Mouse (Mus musculus) kidney, embryonic 16.5 days (tissue): ENCODE data around the gene Wbp1. TPM values are rescaled to one million over a fixed set of nuclear protein-coding genes. Genes with fewer than 3 reads are reported as not detected.

Experiments used
- ATAC-seq: fragments of 200-750 bp; cut with Nextera tagmentation; 2 replicates; pipeline ENCODE4 v1.8.0; 2017; ENCODE audit warnings: moderate TSS enrichment; ENCODE audit not compliant: low FRiP score, low TSS enrichment
- H3K27ac ChIP-seq: fragments of 300-500 bp; sonication (generic); 2 replicates; pipeline ENCODE4 v1.5.1; 2014; ENCODE audit warnings: low read length
- H3K27me3 ChIP-seq: fragments of 300-500 bp; sonication (generic); 2 replicates; pipeline ENCODE4 v1.6.1; 2014; ENCODE audit warnings: low read length, control low read depth, mixed read lengths; ENCODE audit not compliant: insufficient read depth
- H3K36me3 ChIP-seq: fragments of 300-500 bp; sonication (generic); 2 replicates; pipeline ENCODE4 v1.6.1; 2014; ENCODE audit warnings: low read length, control low read depth, mixed read lengths; ENCODE audit not compliant: insufficient read depth
- H3K4me1 ChIP-seq: fragments of 300-500 bp; sonication (generic); 2 replicates; pipeline ENCODE4 v1.6.1; 2014; ENCODE audit warnings: low read length, control low read depth, mixed read lengths; ENCODE audit not compliant: insufficient read depth
- H3K4me2 ChIP-seq: fragments of 300-500 bp; sonication (generic); replicated peaks from 2 replicates; pipeline ENCODE4 v1.6.1; 2014; ENCODE audit warnings: low read depth, low read length
- H3K4me3 ChIP-seq: fragments of 300-500 bp; sonication (generic); 2 replicates; pipeline ENCODE4 v1.5.1; 2014; ENCODE audit warnings: mild to moderate bottlenecking, low read length
- H3K9ac ChIP-seq: fragments of 300-500 bp; sonication (generic); replicated peaks from 2 replicates; pipeline ENCODE4 v1.6.1; 2014; ENCODE audit warnings: low read length
- H3K9me3 ChIP-seq: fragments of 300-500 bp; sonication (generic); 2 replicates; pipeline ENCODE4 v1.6.1; 2016; ENCODE audit warnings: low read length, control low read depth
- WGBS: fragments of 180-500 bp; shearing (Covaris S2); extraction: QIAGEN DNeasy Blood & Tissue Kit; methylation state at CpG from one replicate; pipeline ENCODE4 v1.1.7; 2014; 5-methylcytosine and 5-hydroxymethylcytosine counted together
- polyA plus RNA-seq: library from polyadenylated mRNA; unstranded; fragments of >200 nt; fragmentation: Nextera tagmentation; extraction: Ambion mirVana; gene quantifications from 2 replicates; pipeline ENCODE4 v1.2.1, GENCODE M21; 2015

Gene Wbp1
- polyA plus RNA-seq, 1 experiment from 2014 or later = 160 TPM

DNA sequence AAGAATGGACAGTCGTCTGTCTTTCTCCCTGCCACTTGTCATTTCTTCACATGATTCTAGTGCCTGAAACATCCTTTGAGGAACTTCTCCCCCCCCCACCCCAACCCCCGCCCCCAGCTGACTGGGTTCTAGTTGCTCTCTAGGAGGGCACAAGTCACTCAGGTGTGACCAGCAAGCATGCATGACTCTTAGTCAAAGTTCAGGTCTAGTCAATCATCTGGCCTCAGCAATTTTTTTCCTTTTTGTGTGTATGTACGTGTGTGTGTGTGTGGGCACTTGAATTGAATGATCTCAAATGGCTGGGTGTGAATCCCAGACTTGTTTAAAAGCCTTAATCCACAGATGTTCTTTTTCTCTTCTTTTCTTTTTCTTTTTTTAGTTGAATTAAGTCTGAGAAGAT lies 12.9 kb upstream of the Wbp1 start:
- Histone ChIP-seq H3K27me3 (no peaks in the 10 kb centered on the region), H3K9ac (no peak overlapping the region), H3K9me3 (no peaks in the 10 kb centered on the region), H3K27ac (no peak overlapping the region), H3K4me2 (no peak overlapping the region), H3K4me3 (no peak overlapping the region), H3K4me1 (peaks cover 48% of the 10 kb centered on the region), H3K36me3 (no peaks in the 10 kb centered on the region)
- no peak for ATAC-seq
- WGBS = 57% methylated on average over 3 of the region's 3 CpGs

DNA sequence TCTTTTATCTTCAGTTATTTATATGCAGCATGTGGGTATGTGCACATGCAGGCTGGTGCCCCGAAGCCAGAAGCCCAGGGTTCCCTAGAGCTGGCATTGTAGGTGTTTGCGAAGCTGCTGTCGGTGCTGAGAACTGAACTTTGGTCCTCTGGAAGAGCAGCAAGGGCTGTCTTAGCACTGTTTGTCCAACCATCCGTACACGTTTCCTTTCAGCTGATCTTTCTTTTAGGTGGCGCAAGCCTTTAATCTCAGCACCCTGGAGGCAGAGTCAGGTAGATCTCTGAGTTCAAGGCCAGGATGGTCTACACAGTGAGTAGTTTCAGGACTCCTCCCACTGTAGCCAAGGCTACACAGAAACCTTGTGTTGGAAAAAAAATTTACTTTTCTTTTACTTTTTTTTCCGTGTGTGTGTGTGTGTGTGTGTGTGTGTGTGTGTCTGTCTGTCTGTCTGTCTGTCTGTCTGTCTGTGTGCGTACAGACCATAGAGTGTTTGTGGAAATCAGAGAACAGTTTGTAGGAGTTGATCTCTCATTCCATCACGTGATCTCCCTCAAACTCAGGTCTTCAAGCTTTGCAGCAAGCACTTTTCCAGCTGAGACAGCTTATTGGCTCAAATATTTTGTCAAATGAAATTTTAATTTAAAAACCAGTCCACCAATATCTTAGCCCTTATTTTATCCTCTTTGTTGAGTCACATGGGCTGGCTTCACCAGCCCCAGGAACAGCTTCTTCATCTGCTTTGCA lies 11.0 kb upstream of the Wbp1 start:
- Histone ChIP-seq H3K4me1 (peaks cover 34% of the 10 kb centered on the region), H3K27ac (peak overlapping the region; percentile 89), H3K4me3 (no peak overlapping the region), H3K27me3 (no peaks in the 10 kb centered on the region), H3K36me3 (no peaks in the 10 kb centered on the region), H3K9ac (no peak overlapping the region), H3K4me2 (no peak overlapping the region), H3K9me3 (no peaks in the 10 kb centered on the region)
- 80% methylated on average over 9 of the region's 9 CpGs for WGBS
- ATAC-seq = no peak

DNA sequence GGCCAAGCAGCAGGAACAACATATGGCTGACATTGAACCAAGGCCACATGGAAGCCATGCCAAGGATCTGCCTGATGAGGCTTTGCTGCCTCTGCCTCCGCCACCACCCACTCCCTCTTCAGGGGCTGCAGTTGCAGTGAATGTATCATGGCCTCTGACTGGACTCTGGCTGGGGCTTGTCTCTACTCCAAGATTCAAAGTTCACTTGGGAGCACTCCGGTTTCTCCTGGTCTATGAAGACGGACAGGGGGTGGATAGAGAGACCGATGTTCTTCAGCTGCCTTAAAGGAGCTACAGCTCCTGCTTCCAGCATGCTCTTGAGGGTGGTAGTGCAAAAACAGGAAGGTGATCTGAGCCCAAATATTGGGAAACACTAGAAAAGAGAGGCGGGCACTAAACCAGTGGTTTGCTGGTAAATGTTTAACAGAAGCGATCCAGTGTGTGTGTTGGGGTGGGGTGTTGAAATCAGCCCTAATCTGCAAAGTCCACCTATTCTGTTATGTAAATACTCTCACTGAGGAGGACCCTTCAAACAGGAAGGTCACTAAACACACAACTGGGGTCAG lies 10.2 kb upstream of the Wbp1 start:
- H3K4me3 ChIP-seq = no peak overlapping the region
- H3K4me2 ChIP-seq = 0 out of 2 replicates have a peak overlapping the region, but pooled peaks have one; percentile 12
- peaks cover 30% of the 10 kb centered on the region for H3K4me1 ChIP-seq
- no peak overlapping the region for H3K9ac ChIP-seq
- no peaks in the 10 kb centered on the region for H3K9me3 ChIP-seq
- no peaks in the 10 kb centered on the region for H3K36me3 ChIP-seq
- H3K27ac ChIP-seq = peak overlapping the region; percentile 89
- no peaks in the 10 kb centered on the region for H3K27me3 ChIP-seq
- ATAC-seq = peak; percentile 36; the same call in 1 of the 2 replicates
- WGBS = 50% methylated on average over 6 of the region's 6 CpGs

DNA sequence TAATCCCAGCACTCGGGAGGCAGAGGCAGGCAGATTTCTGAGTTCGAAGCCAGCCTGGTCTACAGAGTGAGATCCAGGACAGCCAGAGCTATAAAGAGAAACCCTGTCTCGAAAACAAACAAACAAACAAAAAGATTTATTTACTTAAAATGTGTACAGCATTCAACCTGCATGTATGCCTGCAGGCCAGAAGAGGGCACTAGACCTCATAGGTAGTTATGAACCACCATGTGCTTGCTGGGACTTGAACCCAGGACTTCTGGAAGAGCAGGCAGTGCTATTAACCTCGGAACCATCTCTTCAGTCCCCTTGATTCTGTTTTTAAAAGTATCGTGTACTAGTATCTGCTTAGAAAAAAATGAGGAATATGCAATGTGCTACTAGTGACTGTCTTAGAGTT lies 6.1 kb upstream of the Wbp1 start:
- Histone ChIP-seq H3K36me3 (peaks cover 3% of the 10 kb centered on the region; the same call in 1 of the 2 replicates), H3K27ac (no peak overlapping the region), H3K27me3 (no peaks in the 10 kb centered on the region), H3K4me3 (no peak overlapping the region), H3K9ac (no peak overlapping the region), H3K4me1 (peaks cover 37% of the 10 kb centered on the region), H3K9me3 (no peaks in the 10 kb centered on the region), H3K4me2 (no peak overlapping the region)
- no peak for ATAC-seq
- 95% methylated on average over 5 of the region's 5 CpGs for WGBS

DNA sequence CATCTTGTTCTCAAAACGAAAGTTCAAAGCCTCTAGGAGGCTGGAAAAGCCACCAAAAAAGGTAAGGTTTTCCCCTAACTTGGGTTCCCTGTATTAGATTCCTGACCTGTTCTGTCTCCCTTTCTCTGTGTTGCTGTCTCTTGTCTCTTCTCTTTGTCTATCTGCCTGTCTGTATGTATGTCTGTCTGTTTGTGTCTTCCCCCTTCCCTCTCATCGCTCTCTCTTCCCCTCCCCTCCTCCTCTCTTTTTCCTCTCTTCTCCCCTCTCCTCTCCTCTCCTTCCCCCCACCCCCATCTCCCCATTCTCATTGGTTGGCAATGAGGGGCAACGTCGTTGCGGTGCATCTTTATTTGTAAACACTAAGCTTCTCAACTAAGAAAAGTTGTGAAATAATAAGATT lies 4.0 kb upstream of the Wbp1 start, which contains the start of gene Ino80b:
Gene Ino80b, minus strand, starts transcription at position 101 of the 400 bp plus-strand sequence.
- Histone ChIP-seq H3K27me3 (no peaks in the 10 kb centered on the region), H3K9ac (peak within 1 kb of the TSS; percentile 85), H3K27ac (peak within 1 kb of the TSS; percentile 76; the same call in 1 of the 2 replicates), H3K4me1 (peaks cover 35% of the 10 kb centered on the region), H3K4me2 (peak within 1 kb of the TSS; percentile 91), H3K36me3 (peaks cover 3% of the 10 kb centered on the region; the same call in 1 of the 2 replicates), H3K4me3 (peak within 1 kb of the TSS; percentile 78), H3K9me3 (no peaks in the 10 kb centered on the region)
- no peak for ATAC-seq
- WGBS = 27% methylated on average over 5 of the region's 5 CpGs

DNA sequence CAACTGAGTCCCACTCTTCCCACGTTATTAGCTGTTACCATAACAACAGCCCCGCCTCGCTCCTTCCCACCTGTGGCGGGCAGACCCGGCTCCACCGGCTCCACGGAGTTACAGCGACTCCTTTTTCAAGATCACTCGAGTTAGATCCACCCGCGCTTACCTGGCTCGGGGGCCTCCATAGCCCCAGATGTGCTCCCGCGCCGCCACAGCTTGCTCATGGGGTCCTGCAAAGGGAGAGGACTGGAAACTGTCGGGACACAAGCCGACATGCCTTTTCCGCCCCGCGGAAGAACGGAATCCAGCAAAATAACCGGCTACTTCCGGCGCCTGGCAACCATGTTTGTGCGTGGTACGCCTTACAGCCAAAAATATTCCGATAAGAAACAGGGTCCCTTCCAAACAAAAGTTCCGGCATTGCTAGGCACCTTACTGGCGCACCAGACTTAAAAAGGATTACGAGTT lies 3.5 kb upstream of the Wbp1 start:
- ATAC-seq = no peak
- WGBS = under 1% methylated on average over 30 of the region's 30 CpGs
- peak overlapping the region; percentile 76; the same call in 1 of the 2 replicates for H3K27ac ChIP-seq
- H3K4me2 ChIP-seq = peak overlapping the region; percentile 91
- H3K9me3 ChIP-seq = no peaks in the 10 kb centered on the region
- H3K4me3 ChIP-seq = peak overlapping the region; percentile 78
- H3K27me3 ChIP-seq = no peaks in the 10 kb centered on the region
- H3K4me1 ChIP-seq = peaks cover 39% of the 10 kb centered on the region
- peak overlapping the region; percentile 85 for H3K9ac ChIP-seq
- peaks cover 3% of the 10 kb centered on the region; the same call in 1 of the 2 replicates for H3K36me3 ChIP-seq

DNA sequence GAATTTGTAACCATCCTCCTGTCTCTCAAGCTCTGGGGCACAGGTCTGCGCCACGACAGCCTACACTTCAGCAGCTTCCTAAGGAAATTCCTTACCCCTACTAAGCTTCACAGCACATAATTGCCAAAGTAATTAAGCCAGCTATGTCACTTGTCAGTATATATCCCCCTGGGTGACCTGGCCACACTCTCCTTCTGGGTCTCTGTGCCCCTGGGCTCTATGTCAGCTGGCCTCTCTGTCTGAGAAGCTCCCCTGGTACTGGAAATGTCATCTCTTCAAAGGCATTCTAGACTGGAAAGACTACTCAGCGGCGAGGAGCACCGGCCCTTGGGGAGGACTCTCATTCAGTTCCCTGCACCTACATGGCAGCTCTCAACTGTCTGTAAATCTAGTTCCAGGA lies 1.6 kb upstream of the Wbp1 start:
- H3K36me3 ChIP-seq = peaks cover 17% of the 10 kb centered on the region
- no peaks in the 10 kb centered on the region for H3K9me3 ChIP-seq
- no peak for ATAC-seq
- 74% methylated on average over 5 of the region's 5 CpGs for WGBS
- H3K4me3 ChIP-seq = 0 out of 2 replicates have a peak overlapping the region, but pooled peaks have one; percentile 76
- H3K27me3 ChIP-seq = no peaks in the 10 kb centered on the region
- no peak overlapping the region for H3K9ac ChIP-seq
- H3K4me1 ChIP-seq = peaks cover 53% of the 10 kb centered on the region
- H3K4me2 ChIP-seq = peak overlapping the region; percentile 91
- no peak overlapping the region for H3K27ac ChIP-seq

DNA sequence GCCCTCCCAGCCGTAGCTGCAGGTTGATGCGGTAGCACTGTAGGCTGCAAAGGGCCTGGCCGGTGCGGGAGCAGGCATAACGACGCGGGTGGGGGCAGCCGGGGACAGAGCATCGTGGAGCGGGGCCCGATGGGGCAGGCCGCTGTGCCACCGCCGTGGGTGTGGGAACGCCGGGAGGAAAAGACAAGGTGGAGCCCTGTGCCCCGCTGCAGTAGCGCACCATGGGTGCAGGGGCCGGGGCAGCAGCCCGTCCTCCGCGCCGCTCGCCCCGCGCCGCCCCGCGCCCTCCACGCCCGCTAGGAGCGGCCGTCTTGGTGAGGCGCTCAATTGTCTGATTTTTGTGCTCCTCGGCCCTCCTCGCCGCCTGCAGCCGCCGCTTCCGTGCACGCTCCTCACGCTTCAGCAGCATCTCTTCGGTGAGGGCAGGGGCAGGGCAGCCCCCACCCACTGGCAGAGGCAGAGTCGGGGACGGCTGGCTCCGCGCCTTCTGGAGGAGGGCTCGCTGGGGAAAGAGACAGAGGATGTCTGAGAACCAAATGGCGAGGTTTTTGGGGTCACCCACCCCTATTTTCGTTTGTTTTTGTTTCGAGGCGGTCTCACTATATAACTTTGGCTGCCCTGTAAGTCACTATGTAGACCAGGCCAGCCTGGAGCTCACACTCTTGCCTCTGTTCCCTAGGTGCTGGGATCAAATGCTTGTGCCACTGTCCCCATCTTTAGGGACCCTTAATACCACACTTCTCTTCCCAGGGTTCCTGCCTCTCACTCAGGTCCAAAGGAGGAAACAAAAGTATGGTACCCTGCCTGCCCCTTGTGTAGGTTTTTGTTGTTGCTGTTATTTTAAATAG lies 728 bp upstream of the Wbp1 start:
- H3K27me3 ChIP-seq = no peaks in the 10 kb centered on the region
- ATAC-seq = no peak; the same call in 1 of the 2 replicates
- H3K4me1 ChIP-seq = peaks cover 55% of the 10 kb centered on the region
- H3K27ac ChIP-seq = peak overlapping the region; percentile 98
- peak overlapping the region; percentile 91 for H3K9ac ChIP-seq
- peak overlapping the region; percentile 76 for H3K4me3 ChIP-seq
- no peaks in the 10 kb centered on the region for H3K9me3 ChIP-seq
- peak overlapping the region; percentile 91 for H3K4me2 ChIP-seq
- under 1% methylated on average over 43 of the region's 52 CpGs for WGBS
- peaks cover 20% of the 10 kb centered on the region for H3K36me3 ChIP-seq

DNA sequence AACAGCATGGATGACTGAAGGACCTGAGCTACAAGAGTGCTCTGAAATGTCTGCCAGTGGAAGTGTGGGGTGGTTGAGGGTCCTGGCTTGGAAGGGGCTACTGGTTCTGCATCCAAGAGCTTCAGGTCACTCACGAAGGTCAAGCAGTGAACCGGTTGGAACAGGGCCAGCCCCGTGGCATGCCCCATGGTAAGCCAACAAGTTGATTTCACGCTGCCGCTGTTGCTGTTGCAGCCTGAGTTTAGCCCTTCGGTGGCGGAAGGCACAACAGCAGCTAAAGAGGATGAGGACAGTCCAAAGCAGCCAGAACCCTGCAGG lies 1.7 kb downstream of the Wbp1 start:
- Histone ChIP-seq H3K36me3 (peaks cover 20% of the 10 kb centered on the region), H3K9me3 (no peaks in the 10 kb centered on the region), H3K27me3 (no peaks in the 10 kb centered on the region), H3K4me2 (peak overlapping the region; percentile 87), H3K9ac (peak overlapping the region; percentile 82), H3K27ac (peak overlapping the region; percentile 45), H3K4me3 (peak overlapping the region; percentile 76), H3K4me1 (peaks cover 63% of the 10 kb centered on the region)
- no peak for ATAC-seq
- 65% methylated on average over 7 of the region's 7 CpGs for WGBS
